Mouse (Mus musculus) splenic B cell, adult 2 months (primary cell): Measurements from ENCODE around the gene Slc4a3.

Source experiments
- DNase-seq: peaks from one replicate; pipeline ENCODE4 v3.0.0-alpha.2; 2011; ENCODE audit warnings: low read depth, low spot score
- H3K27me3 ChIP-seq: 2 replicates; pipeline ENCODE4 v1.6.1; 2012; ENCODE audit warnings: mild to moderate bottlenecking, low read length, moderate library complexity, mixed read lengths; ENCODE audit not compliant: control insufficient read depth, poor library complexity, insufficient read depth, severe bottlenecking
- H3K36me3 ChIP-seq: 2 replicates; pipeline ENCODE4 v1.6.1; 2012; ENCODE audit warnings: mild to moderate bottlenecking, low read length, moderate library complexity, mixed read lengths; ENCODE audit not compliant: control insufficient read depth, poor library complexity, insufficient read depth, severe bottlenecking

Gene Slc4a3

GRCm38 (mm10) chr1:75561221-75561897 lies 15.3 kb downstream of the Slc4a3 start:
- no peak for DNase-seq
- no peaks in the 10 kb centered on the region for H3K36me3 ChIP-seq

GRCm38 (mm10) chr1:75561898-75562238 lies 15.8 kb downstream of the Slc4a3 start:
- DNase-seq: no peak
- Histone ChIP-seq H3K36me3 (no peaks in the 10 kb centered on the region), H3K27me3 (no peaks in the 10 kb centered on the region)

More at GRCm38 (mm10) chr1:75561221-75561897, 15.3 kb downstream of the Slc4a3 start:
- H3K27me3 ChIP-seq: no peaks in the 10 kb centered on the region

- no peak for DNase-seq
- Histone ChIP-seq H3K27me3 (no peaks in the 10 kb centered on the region), H3K36me3 (no peaks in the 10 kb centered on the region)
Observed at GRCm38 (mm10) chr1:75564102-75564501, 18.0 kb downstream of the Slc4a3 start.

GRCm38 (mm10) chr1:75564916-75565315 lies 18.9 kb downstream of the Slc4a3 start:
- peak; percentile 54 for DNase-seq
- no peaks in the 10 kb centered on the region for H3K36me3 ChIP-seq
- no peaks in the 10 kb centered on the region for H3K27me3 ChIP-seq

- peak; percentile 89 for DNase-seq
- Histone ChIP-seq H3K36me3 (no peaks in the 10 kb centered on the region), H3K27me3 (no peaks in the 10 kb centered on the region)
Observed at GRCm38 (mm10) chr1:75565616-75566015, 19.6 kb downstream of the Slc4a3 start.

GRCm38 (mm10) chr1:75570403-75570802 lies 24.3 kb downstream of the Slc4a3 start:
- DNase-seq: no peak
- H3K27me3 ChIP-seq: no peaks in the 10 kb centered on the region
- no peaks in the 10 kb centered on the region for H3K36me3 ChIP-seq

- Histone ChIP-seq H3K27me3 (no peaks in the 10 kb centered on the region), H3K36me3 (no peaks in the 10 kb centered on the region)
- no peak for DNase-seq
Observed at GRCm38 (mm10) chr1:75572776-75573175, 26.7 kb downstream of the Slc4a3 start.

- H3K27me3 ChIP-seq: no peaks in the 10 kb centered on the region
- no peak for DNase-seq
- H3K36me3 ChIP-seq: no peaks in the 10 kb centered on the region
Observed at GRCm38 (mm10) chr1:75573715-75574114, 27.6 kb downstream of the Slc4a3 start.

GRCm38 (mm10) chr1:75574476-75575310 lies 28.6 kb downstream of the Slc4a3 start:
- DNase-seq: no peak
- no peaks in the 10 kb centered on the region for H3K27me3 ChIP-seq
- H3K36me3 ChIP-seq: no peaks in the 10 kb centered on the region

GRCm38 (mm10) chr1:75581936-75582624 lies 36.0 kb downstream of the Slc4a3 start:
- no peaks in the 10 kb centered on the region for H3K36me3 ChIP-seq
- no peak for DNase-seq

GRCm38 (mm10) chr1:75582625-75582956 lies 36.5 kb downstream of the Slc4a3 start:
- Histone ChIP-seq H3K36me3 (no peaks in the 10 kb centered on the region), H3K27me3 (no peaks in the 10 kb centered on the region)
- no peak for DNase-seq

More at GRCm38 (mm10) chr1:75581936-75582624, 36.0 kb downstream of the Slc4a3 start:
- H3K27me3 ChIP-seq: no peaks in the 10 kb centered on the region

- no peaks in the 10 kb centered on the region for H3K36me3 ChIP-seq
- no peak for DNase-seq
- H3K27me3 ChIP-seq: no peaks in the 10 kb centered on the region
Observed at GRCm38 (mm10) chr1:75583034-75583433, 37.0 kb downstream of the Slc4a3 start.

GRCm38 (mm10) chr1:75586791-75587190 lies 40.7 kb downstream of the Slc4a3 start:
- no peak for DNase-seq
- no peaks in the 10 kb centered on the region for H3K27me3 ChIP-seq
- H3K36me3 ChIP-seq: no peaks in the 10 kb centered on the region

GRCm38 (mm10) chr1:75587738-75588719 lies 42.0 kb downstream of the Slc4a3 start:
- Histone ChIP-seq H3K36me3 (no peaks in the 10 kb centered on the region), H3K27me3 (no peaks in the 10 kb centered on the region)
- DNase-seq: no peak
